Mouse (Mus musculus) left cerebral cortex, adult 18-20 months (tissue): Measurements from ENCODE around the gene Etl4. TPM values are rescaled to one million over a fixed set of nuclear protein-coding genes. Genes with fewer than 3 reads are reported as not detected.
A peak's percentile ranks its signal among the peaks of the same experiment; 100 is the strongest.
"Not testable (repeated sequence)": the region's sequence is repeated elsewhere in the genome, so short reads cannot be mapped to it uniquely, and the experiment has no call there.

Experiments used
- DNase-seq, 2 experiments: peaks; one replicate each; pipeline ENCODE4 v3.0.0; 2021 to 2022; ENCODE audit warnings: low spot score in 2 of 2, mixed read lengths in 1 of 2
- total RNA-seq, 2 experiments: library from RNA; stranded (reverse); gene quantifications; 2 replicates each; pipeline ENCODE4 v1.2.3; 2021

Etl4 gene
- total RNA-seq, 2 experiments from 2014 or later = 130 to 158 TPM

DNA sequence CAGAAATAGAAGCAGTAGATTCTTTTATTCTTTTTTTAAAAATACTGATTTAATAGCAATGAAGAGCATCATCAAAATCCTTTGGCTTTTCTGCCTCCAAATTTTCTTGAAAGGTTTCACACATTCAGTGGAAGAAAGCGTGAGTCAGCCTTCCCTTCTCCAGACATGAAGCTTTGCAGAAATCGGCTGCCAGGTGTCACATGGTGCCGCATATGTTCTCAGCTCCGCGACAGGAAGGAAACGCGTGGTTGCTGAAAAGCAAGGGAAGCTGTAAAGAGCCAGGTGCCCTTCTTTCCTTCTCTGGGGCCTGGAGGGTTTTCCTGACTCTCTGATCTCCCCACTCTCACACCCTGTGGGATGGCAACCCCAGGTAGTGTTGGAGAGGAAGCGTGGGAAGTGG is 383.8 kb downstream of the Etl4 start:
- peak; percentile 84 to 89 for DNase-seq

DNA sequence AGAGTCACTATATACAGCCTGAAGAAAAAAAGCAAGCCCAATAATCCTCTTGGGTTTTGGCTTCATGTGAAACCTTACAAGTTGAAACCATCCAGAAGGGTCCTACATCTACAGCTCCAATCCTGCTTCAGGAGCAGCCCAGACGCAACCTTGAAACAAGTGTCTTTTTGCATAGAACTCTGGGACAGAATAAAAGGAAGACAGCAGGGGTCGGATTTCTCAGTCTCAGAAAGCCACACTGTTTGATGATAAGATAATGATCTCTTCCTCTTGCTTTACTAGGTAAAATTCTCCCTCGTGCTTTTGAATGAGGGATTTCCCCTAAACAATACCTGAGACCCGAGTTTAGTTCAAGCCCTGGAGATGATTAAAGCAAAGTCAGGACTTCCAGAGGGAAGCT is 385.0 kb downstream of the Etl4 start:
- DNase-seq = no peak

DNA sequence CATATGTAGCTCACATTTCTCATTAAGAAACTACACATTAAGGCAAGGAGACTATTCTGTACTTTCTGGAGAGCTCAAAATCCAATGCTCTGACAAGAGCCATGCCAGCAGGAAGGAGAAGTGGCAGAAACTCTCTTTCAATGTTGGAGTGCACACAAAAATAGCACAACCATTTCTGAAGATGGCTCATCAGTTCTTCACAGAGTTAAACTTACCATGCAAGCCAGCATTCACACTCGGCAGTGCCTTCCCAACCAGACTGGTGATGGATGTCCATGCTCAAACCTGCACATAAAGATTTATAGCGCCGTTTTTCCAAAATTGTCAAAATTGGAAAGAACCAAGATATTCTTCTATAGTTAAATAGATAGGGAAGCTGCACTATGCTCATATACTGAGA is 392.9 kb downstream of the Etl4 start:
- no peak for DNase-seq

DNA sequence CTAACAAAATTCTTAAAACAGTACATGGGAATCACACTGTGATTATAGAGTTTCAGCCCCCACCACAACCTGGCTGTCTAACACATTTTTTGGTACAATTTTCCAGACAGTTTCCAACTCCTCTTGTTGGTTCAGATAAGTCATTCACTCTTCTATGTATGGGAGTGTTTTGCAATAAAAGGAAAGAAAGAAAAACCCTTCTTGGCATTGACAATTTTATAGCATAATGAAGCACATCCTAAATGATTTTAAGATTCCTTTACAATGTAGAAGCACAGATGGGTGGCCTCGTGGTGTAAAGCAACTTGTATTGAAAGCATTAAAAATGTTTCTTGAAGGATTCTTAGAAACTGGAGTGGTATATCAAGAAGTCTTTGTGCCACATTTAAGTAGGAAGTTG is 415.4 kb downstream of the Etl4 start:
- DNase-seq = no peak

DNA sequence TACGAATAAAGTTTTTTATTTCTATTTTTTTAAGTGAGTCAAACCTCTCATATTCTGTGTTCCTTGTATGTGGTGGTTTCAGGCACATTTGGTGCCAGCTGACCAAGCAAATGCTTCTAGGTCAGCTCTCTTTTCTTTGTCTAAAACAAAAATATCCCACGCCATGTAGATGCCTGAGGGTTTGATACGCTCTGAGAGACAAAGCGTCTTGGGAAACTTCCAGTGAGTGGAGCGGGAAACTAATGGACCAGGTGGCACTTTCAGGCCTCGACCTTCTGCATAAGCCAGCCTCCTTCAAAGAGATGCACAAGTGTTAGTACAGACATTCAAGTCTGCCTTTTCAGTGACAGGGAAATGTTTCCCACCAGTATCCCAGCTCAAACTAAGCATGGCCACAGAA is 426.6 kb downstream of the Etl4 start:
- DNase-seq = no peak

DNA sequence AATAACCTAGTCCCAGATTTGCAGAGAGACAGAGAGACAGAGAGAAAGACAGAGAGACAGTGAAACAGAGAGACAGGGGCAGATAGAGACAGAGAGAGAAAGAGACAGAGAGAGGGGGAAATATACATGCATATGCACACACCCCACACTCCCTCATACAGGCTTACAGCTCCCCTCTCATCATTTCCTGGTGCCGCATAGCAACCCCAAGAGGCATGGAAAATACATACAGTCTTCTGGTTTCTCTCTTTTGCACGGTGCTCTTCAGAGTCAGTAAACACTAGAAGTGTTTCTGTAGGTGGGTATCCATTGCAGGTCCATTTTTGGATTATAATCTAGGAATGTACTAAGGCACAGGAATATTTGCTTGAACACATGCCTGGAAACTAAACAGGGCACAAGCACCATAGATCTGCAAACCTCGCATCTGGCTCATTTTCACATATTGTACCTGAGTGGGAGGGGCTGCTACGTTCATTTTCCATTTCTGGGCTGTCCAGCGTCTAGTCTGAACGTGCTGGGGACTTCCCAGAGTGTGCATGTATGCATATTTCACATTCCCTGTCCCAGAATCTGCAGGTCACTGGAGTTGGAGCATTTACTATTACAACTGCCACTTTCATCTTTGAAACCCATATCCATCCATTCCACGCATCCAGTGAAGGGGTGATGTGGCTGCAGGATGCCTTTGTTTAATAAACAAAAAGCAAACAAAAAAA is 429.6 kb downstream of the Etl4 start:
- peak in 1 of 2 experiments; percentile 5 for DNase-seq

DNA sequence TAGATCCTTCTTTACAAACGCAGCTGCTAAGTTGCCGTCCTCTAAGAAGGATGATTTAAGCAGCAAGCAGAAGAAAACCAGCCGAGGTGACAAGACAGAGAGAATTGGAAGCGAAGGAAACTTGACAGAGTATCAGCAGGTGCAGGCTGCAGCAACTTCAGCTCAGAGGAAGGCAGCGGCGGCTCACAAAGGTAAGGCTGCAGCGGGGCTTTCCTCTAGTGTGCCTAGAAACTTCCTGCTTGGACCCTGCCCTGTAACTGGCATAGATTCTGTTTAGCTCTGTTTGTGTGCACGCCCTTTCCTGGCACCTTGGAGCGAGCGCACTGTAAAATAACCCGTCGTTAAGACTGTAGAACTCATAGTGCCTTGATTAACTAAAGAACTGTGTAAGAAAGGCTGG is 430.3 kb downstream of the Etl4 start:
- DNase-seq = no peak

DNA sequence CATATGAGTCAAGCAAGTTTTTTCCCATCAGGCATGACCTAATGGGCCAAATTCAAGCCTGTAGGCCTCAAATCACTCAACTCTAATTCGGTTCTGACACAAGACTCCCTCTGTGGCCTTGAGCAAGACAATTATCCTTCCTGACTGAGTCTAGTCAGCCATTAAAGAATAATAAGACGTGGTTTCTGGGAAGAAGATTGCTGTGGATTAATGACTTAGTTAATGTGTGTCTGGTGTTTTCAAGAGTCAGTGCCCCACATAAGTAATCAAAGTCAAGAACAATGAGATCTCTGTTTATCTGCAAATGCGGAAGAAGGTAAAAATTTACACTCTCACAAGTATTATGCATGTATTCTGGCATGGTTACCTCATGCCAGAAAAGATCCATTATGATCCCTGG is 437.3 kb downstream of the Etl4 start:
- DNase-seq = no peak

DNA sequence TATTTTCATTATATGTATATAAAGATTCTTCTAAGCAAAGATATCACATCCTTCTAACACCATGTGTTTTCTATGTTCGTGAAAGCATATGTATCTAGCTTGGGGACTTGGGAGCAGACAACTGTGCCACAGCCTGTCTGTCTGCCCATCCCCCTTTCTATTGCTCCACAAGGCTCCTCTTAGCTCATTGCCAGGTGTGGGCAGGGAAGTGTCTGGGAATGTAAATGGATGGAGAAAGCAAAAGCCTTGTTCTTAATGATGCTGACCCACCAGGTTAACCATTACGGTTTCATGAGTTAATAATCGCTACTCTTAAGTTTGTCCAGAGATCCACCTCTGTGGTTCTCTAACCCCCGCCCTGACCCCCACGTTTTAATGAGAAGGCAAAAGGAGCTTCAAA is 439.7 kb downstream of the Etl4 start:
- no peak for DNase-seq

DNA sequence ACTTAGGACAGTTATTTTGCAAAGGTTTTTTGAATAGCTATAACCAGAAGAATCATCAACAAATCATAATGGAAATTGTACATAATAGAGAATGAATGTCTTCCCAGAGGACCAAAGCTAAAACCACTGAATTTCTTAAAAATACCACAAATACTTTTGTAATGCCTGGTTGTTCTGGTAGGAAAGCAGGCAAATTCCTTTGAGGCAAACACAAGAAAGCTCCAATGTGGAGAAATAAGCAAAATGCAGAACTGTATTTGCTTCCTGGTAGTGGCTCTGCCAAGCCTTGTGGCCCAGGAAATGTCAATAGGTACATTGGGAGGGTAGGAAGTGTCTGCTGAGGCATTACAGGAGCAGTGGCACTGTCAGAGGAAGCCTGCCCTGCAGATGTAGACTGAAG is 443.2 kb downstream of the Etl4 start:
- DNase-seq = no peak

DNA sequence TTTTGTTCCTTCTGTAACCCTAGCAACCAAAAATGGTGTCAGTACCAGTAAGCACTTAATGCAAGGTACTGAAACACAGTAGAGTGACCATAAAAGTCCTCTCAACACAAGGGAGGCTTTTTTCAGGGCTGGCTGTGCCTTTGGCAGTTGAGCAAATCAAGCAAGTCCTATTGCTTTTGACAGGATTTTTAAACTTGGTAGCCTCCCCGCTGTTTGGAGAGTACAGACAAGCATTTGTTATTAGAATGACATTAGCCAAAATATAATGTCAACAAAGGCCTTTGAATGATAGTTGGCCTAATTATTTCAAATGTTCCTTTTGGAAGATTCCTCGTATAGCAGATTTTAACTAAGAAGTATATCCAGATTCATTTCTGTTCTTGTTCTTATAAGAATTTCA is 467.4 kb downstream of the Etl4 start:
- no peak for DNase-seq

DNA sequence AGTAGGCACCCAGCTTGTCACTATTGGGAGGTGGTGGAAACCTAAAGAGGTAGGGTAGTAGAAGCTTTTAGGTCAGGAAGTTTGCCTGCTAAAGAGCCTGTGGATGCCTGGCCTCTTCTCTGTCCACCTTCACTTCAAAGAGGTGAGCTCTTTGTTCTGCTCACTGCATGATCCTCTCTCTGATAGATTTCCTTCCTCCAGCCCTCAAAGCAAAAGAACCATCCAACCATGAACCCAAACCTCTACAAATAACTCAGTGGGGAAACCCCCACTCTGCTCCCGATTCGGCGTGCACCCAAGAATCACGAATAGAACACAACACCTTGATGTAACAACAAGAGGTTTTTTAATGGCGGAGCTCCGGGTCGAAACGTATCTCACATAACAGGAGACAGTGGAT is 471.3 kb downstream of the Etl4 start:
- DNase-seq = not testable (repeated sequence)

DNA sequence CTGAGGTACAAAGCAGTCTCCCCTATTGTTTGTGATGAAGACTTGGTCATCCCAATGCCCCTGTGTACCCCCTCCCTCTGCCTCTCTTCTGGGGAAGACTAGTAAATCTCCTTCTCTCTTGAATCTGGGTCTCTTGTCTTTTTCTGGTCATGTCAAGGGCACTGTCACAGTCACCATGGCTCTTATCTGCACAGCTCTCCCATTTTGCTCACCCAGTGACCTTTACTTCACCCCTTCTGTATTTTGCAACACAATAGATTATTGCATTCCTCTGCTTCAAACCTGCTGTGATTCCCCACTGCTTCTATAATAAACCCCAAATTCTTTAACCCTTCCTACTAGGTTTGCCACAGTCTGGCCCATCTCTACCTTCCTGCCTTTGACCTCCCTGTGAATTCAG is 484.5 kb downstream of the Etl4 start:
- no peak for DNase-seq

DNA sequence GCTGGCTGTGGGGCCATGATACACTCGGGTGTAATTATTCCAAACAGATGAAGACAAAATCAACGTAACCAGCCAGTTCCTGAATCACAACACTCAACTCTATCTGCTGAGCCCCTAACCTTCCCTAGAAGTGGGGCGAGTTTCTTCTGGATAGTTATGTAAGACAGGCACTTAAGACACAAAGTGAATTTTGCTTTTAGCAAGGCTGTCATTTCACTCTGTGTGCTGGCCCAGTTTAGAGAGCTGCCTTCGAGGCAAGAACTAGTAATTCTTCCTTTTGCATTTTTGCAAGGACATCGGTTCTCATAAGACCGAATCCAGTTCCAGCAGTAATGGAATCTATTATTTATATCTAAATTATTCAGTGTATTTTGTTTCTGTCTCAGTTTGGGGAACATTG is 487.4 kb downstream of the Etl4 start:
- no peak for DNase-seq

DNA sequence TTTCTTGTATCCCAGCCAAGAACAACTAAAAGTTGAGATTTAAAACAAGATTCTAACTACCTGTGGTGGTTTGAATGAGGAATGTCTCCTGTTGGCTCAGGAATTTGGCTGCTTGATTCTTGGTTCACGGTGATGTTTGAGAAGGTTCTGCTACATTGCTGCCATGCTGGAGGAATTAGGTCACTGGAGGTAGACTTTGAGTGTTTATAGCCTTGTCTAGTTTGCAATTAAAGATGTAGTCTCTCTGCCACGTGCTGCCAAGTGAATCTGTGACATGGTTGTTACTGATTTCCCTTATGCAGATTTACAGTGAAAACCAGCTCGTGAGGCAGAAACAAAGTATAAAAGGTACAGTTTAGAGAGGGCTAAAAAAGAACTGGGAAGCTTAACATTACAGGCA is 491.0 kb downstream of the Etl4 start:
- no peak for DNase-seq

DNA sequence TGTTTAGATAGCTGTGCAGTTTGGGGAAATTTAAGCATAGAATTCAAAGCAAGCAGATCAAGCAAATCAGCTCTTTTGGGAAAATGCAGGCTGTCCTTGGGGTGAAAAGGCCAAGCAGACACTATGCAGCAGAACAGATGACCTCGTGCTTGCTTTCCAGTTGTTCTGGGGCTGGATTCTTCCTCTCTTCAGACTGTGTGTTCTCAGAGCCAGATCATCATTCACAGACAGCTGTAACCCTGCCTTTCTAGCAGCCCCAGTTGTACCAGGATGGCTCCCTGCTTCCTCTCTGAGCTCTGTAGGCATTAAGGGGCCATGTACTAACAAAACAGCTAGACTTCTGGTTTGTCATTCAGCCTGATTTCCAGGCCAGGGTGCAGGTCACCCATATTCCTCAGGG is 494.8 kb downstream of the Etl4 start:
- no peak for DNase-seq

DNA sequence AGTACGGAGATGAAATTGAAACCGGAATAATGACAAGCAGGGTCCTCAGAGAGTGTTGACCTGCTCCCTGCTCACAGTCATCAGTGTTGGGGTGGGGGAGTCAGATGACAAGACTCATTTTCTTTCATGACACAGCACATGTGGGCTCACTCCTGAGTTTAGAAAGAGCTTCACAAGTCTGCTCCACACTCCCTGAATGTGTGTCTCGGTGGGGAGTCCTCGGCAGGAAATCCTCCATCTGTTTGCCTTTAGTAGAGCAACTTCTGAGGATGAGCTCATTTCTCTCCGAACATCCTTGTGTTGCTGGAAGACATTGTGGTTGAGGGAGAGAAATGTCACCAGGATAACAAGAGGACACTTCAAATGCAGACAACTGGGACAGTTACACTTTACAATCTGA is 497.5 kb downstream of the Etl4 start:
- DNase-seq = peak; percentile 31 to 36

DNA sequence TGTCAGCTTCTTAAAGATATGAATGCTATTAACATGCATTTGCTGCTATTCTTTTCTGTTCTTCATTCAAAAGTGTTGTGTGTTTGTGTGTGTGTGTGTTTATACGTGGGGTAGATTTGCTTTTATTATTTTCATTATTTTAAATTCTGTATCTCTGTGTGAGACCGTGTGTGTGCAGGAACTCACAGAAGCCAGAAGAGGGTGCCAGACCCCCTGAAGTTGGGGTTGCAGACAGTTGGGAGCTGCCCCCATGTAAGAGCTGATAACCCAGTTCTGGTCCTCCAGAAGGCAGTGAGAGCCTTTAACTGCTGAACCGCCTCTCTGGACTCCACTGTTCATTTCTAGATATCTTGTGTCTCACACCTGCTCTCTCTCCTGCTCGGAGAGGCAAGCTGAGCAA is 505.3 kb downstream of the Etl4 start:
- DNase-seq = no peak

DNA sequence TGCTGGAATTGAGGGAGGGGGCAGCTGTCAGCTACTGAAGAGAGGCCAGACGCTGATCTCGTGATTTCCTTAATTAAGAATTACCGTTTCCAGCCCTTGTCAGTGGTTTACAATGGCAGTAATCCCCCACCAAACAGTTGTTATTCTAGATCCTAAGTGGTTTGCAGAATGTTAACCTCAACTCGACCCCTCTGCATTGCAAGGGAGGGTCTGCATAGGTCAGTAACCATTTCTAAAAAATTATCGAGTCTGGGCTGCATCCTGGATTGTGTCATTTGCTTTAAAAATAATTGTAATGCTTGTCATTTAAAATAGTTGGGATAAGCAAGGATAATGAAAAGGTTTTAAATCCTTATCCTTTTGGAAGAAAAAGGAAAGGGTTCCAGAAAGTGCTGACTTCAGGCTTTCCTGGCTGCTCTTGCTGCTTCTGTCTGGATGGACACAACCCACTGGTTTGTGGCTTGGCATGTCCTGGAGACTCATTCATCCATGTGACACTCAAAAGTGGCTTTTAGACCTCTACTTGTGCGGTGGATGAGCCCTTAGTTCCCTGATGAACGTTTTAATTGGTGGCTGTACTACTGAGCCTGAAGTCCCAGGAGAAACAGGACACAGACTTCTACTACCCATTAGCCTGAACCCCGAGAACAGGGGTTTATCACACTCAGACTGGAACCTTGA is 507.5 kb downstream of the Etl4 start:
- DNase-seq = no peak

DNA sequence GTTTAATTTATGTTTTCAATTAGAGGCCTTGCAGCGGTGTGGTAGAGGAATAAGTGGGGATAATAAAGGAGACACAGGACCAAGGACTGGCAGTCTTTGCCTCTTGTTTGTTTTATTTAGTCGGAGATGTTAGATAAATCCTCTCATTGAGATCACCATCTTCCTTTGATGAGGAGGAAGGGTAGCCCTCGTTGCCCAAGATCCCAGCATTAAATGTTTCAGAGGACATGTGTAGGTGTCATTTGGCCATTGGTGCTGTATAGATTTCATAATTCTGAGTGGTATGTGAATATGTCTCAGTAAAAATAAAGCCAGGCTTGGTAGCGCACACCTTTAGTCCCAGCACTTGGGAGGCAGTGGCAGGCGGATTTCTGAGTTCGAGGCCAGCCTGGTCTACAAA is 508.4 kb downstream of the Etl4 start:
- no peak for DNase-seq

DNA sequence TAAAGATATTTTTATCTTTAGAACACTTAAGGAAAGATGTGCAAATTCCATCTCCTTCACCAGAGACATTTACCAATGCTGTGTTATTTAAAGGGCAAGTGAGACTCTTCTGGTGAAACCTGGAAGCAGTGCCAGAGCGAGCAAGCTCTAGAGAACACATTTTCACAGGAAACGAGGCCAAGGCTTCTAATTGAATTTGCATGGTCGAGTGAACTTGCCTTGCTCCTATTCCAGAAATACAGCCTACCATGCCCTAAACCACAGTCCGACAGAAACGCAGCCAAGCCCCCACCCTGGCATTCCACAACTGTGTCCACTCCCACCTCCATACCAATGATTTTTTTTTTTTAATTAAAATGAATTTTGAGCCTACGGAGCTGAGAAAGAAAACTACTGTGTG is 510.4 kb downstream of the Etl4 start:
- peak; percentile 15 to 31 for DNase-seq

DNA sequence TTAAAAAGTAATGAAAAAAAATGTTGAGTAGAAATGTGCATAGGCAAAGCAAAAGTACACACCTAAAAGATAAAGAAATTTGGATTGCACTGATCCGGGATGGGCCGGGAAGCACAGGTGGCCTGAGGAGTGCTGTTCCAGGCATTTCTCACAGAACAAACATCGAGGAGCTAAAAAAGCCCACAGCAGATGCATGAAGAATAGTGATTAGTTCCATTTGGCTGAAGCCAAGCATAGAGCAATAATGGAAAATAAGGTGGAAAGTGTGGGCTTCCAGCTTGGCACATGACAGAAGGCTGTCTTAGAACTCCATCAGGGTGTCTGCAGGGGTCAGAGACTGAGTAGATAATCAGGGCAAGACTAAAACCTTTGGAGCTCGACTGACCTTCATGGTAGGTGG is 512.7 kb downstream of the Etl4 start:
- DNase-seq = no peak

DNA sequence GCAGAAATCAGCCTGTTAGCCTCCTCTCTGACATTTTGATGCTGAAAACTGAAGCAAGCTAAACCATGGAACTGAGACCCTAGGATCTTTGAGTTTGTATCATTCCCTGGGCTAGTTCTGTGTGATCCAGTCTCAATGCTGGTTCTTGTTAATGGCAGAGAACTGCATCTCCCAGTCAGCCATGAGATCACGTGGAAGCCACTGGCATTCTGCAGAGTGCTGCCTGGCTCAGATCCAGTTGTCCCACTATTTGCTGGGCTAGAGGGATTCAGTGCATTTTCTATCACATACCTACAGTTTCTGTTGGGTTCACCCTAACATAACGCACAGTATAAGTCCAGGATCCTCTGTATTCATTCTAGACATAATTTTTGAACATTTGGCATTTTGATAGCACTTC is 524.1 kb downstream of the Etl4 start:
- no peak for DNase-seq
